Mouse (Mus musculus): Measurements from ENCODE around the gene Prepl.

DNA sequence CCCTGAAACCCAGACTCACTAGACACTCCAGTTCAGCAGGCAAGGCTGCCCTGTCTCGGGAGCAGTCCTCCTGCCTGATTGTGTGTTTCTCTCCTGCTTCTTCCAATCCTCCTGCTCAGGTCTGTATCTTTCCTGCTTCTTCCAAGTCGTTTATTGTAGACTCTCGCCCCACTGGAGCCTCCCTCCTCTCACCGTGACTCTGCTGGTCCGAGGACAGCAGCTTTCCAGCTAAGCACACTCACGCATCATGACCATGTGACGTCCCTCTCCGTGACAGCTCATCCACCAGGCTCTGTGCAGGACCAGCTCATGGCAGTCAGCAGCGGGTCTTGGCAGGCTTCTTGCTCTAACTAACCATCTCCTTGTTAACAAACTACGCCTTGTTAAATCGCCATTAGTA, 56.0 kb downstream of the Prepl start:
- no peak for TF ChIP-seq CTCF (conservative IDR thresholded peaks at IDR 0.05; ENCODE audit: low read length)
- no peak for TF ChIP-seq POU5F1 (IDR thresholded peaks at IDR 0.05; ENCODE audit: borderline replicate concordance, low read length)
- TF ChIP-seq NANOG (IDR thresholded peaks at IDR 0.05; ENCODE audit: borderline replicate concordance, low read length): no peak
